Mouse (Mus musculus) hindbrain, postnatal 0 days (tissue): ENCODE measurements around the gene Akt1s1. TPM values are rescaled to one million over a fixed set of nuclear protein-coding genes. Genes with fewer than 3 reads are reported as not detected.
A peak's percentile ranks its signal among the peaks of the same experiment; 100 is the strongest.

Source experiments
- ATAC-seq: fragments of 200-750 bp; cut with Nextera tagmentation; 2 replicates; pipeline ENCODE4 v1.8.0; 2017; ENCODE audit warnings: mild to moderate bottlenecking, moderate TSS enrichment, moderate library complexity
- DNase-seq: peaks from one replicate; pipeline ENCODE4 v3.0.0-alpha.2; 2015; ENCODE audit warnings: low spot score
- H3K27ac ChIP-seq: fragments of 300-500 bp; sonication (generic); 2 replicates; pipeline ENCODE4 v1.5.1; 2014; ENCODE audit warnings: mild to moderate bottlenecking
- H3K27me3 ChIP-seq: fragments of 300-500 bp; sonication (generic); 2 replicates; pipeline ENCODE4 v1.6.1; 2014; ENCODE audit warnings: low read length, mixed read lengths; ENCODE audit not compliant: insufficient read depth
- H3K36me3 ChIP-seq: fragments of 300-500 bp; sonication (generic); 2 replicates; pipeline ENCODE4 v1.6.1; 2014; ENCODE audit warnings: low read length, mixed read lengths; ENCODE audit not compliant: insufficient read depth
- H3K4me1 ChIP-seq: fragments of 300-500 bp; sonication (generic); 2 replicates; pipeline ENCODE4 v1.6.1; 2014; ENCODE audit warnings: antibody characterized with exemption, low read length, mixed read lengths; ENCODE audit not compliant: insufficient read depth
- H3K4me2 ChIP-seq: fragments of 300-500 bp; sonication (generic); 2 replicates; pipeline ENCODE4 v1.6.1; 2014; ENCODE audit warnings: low read depth, mild to moderate bottlenecking, low read length, moderate library complexity, mixed read lengths
- H3K4me3 ChIP-seq: fragments of 300-500 bp; sonication (generic); 2 replicates; pipeline ENCODE4 v1.5.1; 2014; ENCODE audit warnings: low read length
- H3K9ac ChIP-seq: fragments of 300-500 bp; sonication (generic); replicated peaks from 2 replicates; pipeline ENCODE4 v1.6.1; 2014; ENCODE audit warnings: mild to moderate bottlenecking, low read length, moderate library complexity, mixed read lengths
- H3K9me3 ChIP-seq: fragments of 300-500 bp; sonication (generic); 2 replicates; pipeline ENCODE4 v1.6.1; 2016; ENCODE audit warnings: low read length, mixed read lengths
- CTCF ChIP-seq: IDR thresholded peaks from 2 replicates; pipeline ENCODE4 v1.5.1; 2016; ENCODE audit warnings: antibody characterized with exemption, control low read depth, low read depth
- WGBS: fragments of 180-500 bp; shearing (Covaris S2); extraction: QIAGEN DNeasy Blood & Tissue Kit; methylation state at CpG from one replicate; pipeline ENCODE4 v1.1.7; 2014; 5-methylcytosine and 5-hydroxymethylcytosine counted together
- polyA plus RNA-seq: library from polyadenylated mRNA; unstranded; fragments of >200 nt; fragmentation: Nextera tagmentation; extraction: Ambion mirVana; gene quantifications from 2 replicates; pipeline ENCODE4 v1.2.1, GENCODE M21; 2015
- total RNA-seq: library from RNA; depleted of rRNA; stranded (reverse); fragments of >200 nt; gene quantifications from 2 replicates; pipeline ENCODE4 v1.2.3, GENCODE M21; 2014; rRNA removed

The Akt1s1 gene
- total RNA-seq (136 and 156 TPM in 2 replicates), polyA plus RNA-seq (94.3 and 95.4 TPM in 2 replicates)

GRCm38 (mm10) chr7:44848561-44849415 is at the start of gene Akt1s1, which contains the start of gene Tbc1d17:
TSS of gene Akt1s1 (plus strand) at chr7:44848991.
TSS of gene Tbc1d17 (minus strand) at chr7:44849079.
- WGBS, result under 1% methylated on average over 54 of the region's 54 CpGs
- TF ChIP-seq CTCF, result no peak

DNA sequence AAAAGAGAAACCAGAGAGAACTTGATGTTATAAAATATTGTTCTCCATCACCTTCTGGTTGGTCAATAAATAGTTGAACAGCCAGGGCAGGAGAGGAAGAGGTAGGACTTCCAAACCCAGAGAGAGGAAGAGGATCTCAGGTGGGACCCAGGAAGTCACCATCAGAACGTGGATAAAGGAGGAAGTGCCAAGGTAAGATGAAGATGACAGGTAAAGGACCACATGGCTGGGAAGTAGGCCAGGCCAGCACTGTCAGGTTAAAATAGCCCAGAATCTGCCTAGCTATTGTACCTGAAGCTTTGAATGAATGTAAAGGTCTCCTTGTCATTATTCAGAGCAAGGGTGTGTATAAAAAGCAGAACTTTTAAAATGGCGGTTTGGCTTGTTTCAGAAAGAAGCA is 39.9 kb upstream of the Akt1s1 start:
- Histone ChIP-seq H3K36me3 (no peaks in the 10 kb centered on the region), H3K9ac (no peak overlapping the region), H3K4me2 (no peak overlapping the region), H3K27ac (no peak overlapping the region), H3K9me3 (no peaks in the 10 kb centered on the region), H3K4me1 (no peaks in the 10 kb centered on the region), H3K27me3 (no peaks in the 10 kb centered on the region), H3K4me3 (no peak overlapping the region)
- ATAC-seq (no peak), DNase-seq (no peak)
- 85% methylated on average over 2 of the region's 2 CpGs for WGBS
- no peak for TF ChIP-seq CTCF

More at GRCm38 (mm10) chr7:44848561-44849415, at the start of gene Akt1s1, which contains the start of gene Tbc1d17:
- peak within 1 kb of the TSS; percentile 84 for H3K9ac ChIP-seq
- peak; percentile 91 for ATAC-seq
- H3K4me3 ChIP-seq, result peak within 1 kb of the TSS; percentile 73
- H3K36me3 ChIP-seq, result peaks cover 38% of the 10 kb centered on the region
- H3K27me3 ChIP-seq, result no peaks in the 10 kb centered on the region
- no peaks in the 10 kb centered on the region for H3K9me3 ChIP-seq
- H3K4me1 ChIP-seq, result peaks cover 16% of the 10 kb centered on the region; the same call in 1 of the 2 replicates
- peak within 1 kb of the TSS; percentile 99 for H3K27ac ChIP-seq
- peak within 1 kb of the TSS; percentile 83 for H3K4me2 ChIP-seq
- DNase-seq, result peak; percentile 100

- Histone ChIP-seq H3K27ac (no peak overlapping the region), H3K9me3 (no peaks in the 10 kb centered on the region), H3K4me3 (no peak overlapping the region), H3K4me2 (no peak overlapping the region), H3K36me3 (no peaks in the 10 kb centered on the region), H3K4me1 (no peaks in the 10 kb centered on the region), H3K27me3 (no peaks in the 10 kb centered on the region), H3K9ac (no peak overlapping the region)
- no peak for DNase-seq
- no peak for TF ChIP-seq CTCF
- no peak for ATAC-seq
- 87% methylated on average over 3 of the region's 3 CpGs for WGBS
These were observed 39.3 kb upstream of the Akt1s1 start for GRCm38 (mm10) chr7:44809466-44809865.

GRCm38 (mm10) chr7:44810365-44810764 is 38.4 kb upstream of the Akt1s1 start:
- Histone ChIP-seq H3K4me2 (no peak overlapping the region), H3K9ac (no peak overlapping the region), H3K36me3 (no peaks in the 10 kb centered on the region), H3K4me1 (0 out of 2 replicates have a peak, but pooled peaks cover 3% of the 10 kb centered on the region), H3K9me3 (no peaks in the 10 kb centered on the region), H3K27ac (no peak overlapping the region), H3K27me3 (no peaks in the 10 kb centered on the region), H3K4me3 (no peak overlapping the region)
- DNase-seq (no peak), ATAC-seq (no peak)
- TF ChIP-seq CTCF, result no peak
- 80% methylated on average over 4 of the region's 4 CpGs for WGBS

DNA sequence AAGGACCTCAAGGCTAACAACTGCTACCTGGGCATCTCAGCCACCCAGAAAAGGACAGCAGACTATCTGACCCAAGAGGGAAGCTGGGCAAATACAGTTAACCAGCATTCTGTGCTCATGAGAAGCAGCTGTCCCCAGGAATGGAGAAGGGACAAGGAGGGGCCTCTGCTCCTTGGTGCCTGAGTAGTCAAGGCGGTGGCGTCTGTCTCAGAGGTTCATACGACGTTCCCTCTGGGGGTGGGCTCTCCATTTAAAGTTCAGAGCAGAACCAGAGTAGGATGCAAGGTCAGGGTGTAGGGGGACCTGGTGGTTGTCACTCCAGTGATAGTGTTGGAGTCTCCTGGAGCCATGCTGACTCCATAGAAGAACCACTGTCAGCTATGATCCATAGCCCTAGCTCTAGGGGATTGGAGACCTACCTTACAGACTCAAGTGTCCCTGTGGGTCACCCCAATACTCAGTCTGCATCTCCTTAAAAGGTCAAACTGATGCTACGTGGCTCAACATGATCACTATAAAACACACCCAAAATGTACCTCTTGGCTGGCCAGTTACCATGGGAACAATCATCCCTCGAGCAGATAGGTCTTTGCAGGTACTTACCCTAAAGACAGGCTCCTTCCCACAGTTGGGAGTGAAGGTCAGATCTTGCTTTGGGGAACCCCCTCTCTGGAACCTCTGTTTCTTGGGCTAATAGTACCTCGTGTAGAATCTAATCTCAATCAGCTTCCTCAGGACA is 37.8 kb upstream of the Akt1s1 start:
- Histone ChIP-seq H3K27me3 (no peaks in the 10 kb centered on the region), H3K9ac (no peak overlapping the region), H3K27ac (no peak overlapping the region), H3K4me3 (no peak overlapping the region), H3K36me3 (no peaks in the 10 kb centered on the region), H3K9me3 (no peaks in the 10 kb centered on the region), H3K4me2 (no peak overlapping the region), H3K4me1 (0 out of 2 replicates have a peak, but pooled peaks cover 3% of the 10 kb centered on the region)
- DNase-seq, result no peak
- ATAC-seq, result no peak
- no peak for TF ChIP-seq CTCF
- 92% methylated on average over 7 of the region's 7 CpGs for WGBS

DNA sequence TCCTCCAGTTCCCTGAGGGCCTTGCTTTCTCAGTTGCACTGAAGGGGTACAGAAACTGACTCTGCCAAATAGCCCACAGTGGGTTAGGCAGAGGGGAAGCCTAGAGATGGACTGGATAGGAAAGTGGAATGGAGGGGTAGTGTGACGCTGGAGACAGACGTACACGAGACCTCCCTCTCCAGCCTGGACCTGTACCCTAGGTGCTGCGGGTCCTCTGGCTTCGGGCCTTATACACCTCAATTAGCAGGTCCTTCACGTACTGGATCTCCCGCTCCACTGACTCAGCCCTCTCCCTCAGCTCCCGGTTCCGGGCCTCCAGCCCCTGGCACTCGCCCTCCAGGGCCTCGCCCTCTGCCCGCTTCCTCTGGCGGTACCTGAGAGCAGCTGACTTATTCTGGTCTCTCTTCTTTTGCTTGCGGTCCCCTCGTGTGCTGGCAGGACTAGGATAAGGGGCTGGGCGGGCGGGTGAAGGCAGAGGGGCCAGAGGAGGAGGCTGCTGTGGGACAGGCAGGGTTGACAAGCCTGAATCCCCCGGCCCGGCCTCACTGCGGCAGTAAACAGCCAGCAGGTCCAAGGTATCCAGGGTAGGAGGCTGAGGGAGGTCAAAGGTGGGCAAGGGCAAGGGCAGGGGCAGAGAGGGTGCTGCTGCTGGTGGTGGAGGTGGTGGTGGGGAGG is 36.0 kb upstream of the Akt1s1 start:
- DNase-seq (no peak), ATAC-seq (no peak)
- Histone ChIP-seq H3K27me3 (no peaks in the 10 kb centered on the region), H3K36me3 (no peaks in the 10 kb centered on the region), H3K4me2 (no peak overlapping the region), H3K9ac (no peak overlapping the region), H3K9me3 (no peaks in the 10 kb centered on the region), H3K4me3 (no peak overlapping the region), H3K4me1 (peaks cover 11% of the 10 kb centered on the region), H3K27ac (no peak overlapping the region)
- 90% methylated on average over 20 of the region's 20 CpGs for WGBS
- TF ChIP-seq CTCF, result no peak
